Mouse (Mus musculus): ENCODE results near the gene Zfp30. TPM values are rescaled to one million over a fixed set of nuclear protein-coding genes. Genes with fewer than 3 reads are reported as not detected.

Gene Zfp30
- polyA plus RNA-seq, 1 experiment from 2014 or later, result 12.0 TPM

DNA sequence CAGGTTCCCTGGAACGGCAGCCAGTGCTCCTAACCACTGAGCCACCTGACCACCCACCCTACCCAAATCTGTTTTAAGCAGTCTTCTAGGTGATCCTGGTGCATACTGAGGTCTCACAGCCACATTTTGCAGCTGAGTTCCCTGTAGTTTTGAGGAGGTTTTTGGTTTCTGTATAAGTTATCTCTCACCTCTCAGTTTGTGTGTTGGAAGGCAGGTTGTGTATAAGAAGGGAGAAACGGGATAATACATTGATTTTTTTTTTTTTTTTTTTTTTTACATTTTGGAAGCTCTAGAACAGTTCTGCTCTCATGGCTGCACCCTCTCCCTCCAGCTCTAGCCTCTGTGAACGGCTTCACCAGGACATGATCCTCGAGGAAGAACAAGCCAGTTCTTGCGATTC, 2.1 kb downstream of the Zfp30 start:
- Histone ChIP-seq H3K4me1 (replicated peaks) (peaks cover 31% of the 10 kb centered on the region), H3K27me3 (no peaks in the 10 kb centered on the region), H3K27ac (replicated peaks) (no peak overlapping the region), H3K4me2 (peak overlapping the region; percentile 85), H3K4me3 (peak overlapping the region; percentile 84), H3K9me3 (no peaks in the 10 kb centered on the region), H3K36me3 (peaks cover 32% of the 10 kb centered on the region), H3K9ac (peak overlapping the region; percentile 91)
- no peak for ATAC-seq (ENCODE audit: low FRiP score, low read depth)
- WGBS, result 72% methylated on average over 5 of the region's 5 CpGs

DNA sequence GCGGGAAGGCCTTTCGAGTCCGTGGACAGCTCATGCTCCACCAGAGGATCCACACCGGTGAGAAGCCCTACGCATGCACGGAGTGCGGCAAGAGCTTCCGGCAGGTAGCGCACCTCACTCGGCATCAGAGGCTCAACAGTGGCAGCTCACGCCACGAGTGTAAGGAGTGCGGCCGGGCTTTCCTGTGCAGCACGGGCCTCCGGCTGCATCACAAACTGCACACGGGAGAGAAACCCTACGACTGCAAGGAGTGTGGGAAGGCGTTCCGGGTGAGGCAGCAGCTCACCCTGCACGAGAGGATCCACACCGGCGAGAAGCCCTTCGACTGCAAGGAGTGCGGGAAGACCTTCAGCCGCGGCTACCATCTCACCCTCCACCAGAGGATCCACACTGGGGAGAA, 9.1 kb downstream of the Zfp30 start:
- WGBS, result 39% methylated on average over 27 of the region's 27 CpGs
- no peak for ATAC-seq (ENCODE audit: low FRiP score, low read depth)
- Histone ChIP-seq H3K4me1 (replicated peaks) (no peaks in the 10 kb centered on the region), H3K27ac (replicated peaks) (no peak overlapping the region), H3K4me3 (no peak overlapping the region), H3K9me3 (no peaks in the 10 kb centered on the region; the same call in 1 of the 2 replicates), H3K9ac (no peak overlapping the region), H3K4me2 (no peak overlapping the region), H3K36me3 (peaks cover 66% of the 10 kb centered on the region), H3K27me3 (no peaks in the 10 kb centered on the region)

DNA sequence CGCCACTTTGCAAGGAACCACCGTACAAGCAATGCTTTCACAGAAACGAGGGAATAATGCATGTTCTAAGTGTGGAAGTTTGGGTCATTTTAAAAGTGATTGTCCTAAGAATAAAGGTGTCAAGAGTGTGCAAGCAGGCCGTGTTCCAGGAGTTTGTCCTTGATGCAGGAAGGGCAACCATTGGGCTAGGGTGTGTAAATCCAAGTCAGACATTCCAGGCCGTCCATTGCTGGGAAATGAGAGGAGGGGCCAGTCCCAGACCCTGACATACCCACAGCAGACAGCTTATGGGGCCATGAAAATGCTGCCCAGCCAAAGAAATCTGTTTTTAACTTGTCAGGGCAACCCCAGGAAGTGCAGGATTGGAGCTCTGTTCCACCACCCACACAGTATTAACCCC, 23.2 kb downstream of the Zfp30 start:
- Histone ChIP-seq H3K9me3 (0 out of 2 replicates have a peak, but pooled peaks cover 5% of the 10 kb centered on the region), H3K9ac (no peak overlapping the region), H3K27me3 (no peaks in the 10 kb centered on the region), H3K36me3 (peaks cover 3% of the 10 kb centered on the region; the same call in 1 of the 2 replicates), H3K4me3 (no peak overlapping the region), H3K4me2 (no peak overlapping the region), H3K4me1 (replicated peaks) (no peaks in the 10 kb centered on the region), H3K27ac (replicated peaks) (no peak overlapping the region)
- WGBS, result 91% methylated on average over 5 of the region's 5 CpGs
- ATAC-seq (ENCODE audit: low FRiP score, low read depth), result no peak

DNA sequence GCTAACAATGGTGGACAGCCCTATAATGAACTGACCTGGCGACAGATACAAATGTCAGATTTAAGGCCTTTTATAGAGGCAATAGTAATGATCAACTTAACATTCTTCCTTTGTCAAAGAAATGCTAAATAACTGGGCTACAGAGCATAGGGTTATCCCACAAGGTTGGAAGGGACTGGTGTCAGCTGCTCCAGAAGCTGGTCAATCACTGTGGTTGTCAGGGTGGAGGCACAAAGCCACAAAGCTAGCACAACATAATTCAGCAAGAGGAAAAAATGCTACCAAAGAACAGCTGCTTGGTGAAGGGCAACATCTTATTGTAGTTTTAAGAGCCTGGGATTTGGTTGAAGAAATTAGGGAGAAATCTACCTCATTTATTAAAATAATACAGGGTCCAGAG, 28.4 kb downstream of the Zfp30 start:
- Histone ChIP-seq H3K27me3 (no peaks in the 10 kb centered on the region), H3K4me2 (no peak overlapping the region), H3K9ac (no peak overlapping the region), H3K9me3 (0 out of 2 replicates have a peak, but pooled peaks cover 5% of the 10 kb centered on the region), H3K27ac (replicated peaks) (no peak overlapping the region), H3K36me3 (peaks cover 3% of the 10 kb centered on the region; the same call in 1 of the 2 replicates), H3K4me1 (replicated peaks) (peaks cover 19% of the 10 kb centered on the region), H3K4me3 (no peak overlapping the region)
- 91% methylated on average over 1 of the region's 1 CpGs for WGBS
- ATAC-seq (ENCODE audit: low FRiP score, low read depth), result no peak

DNA sequence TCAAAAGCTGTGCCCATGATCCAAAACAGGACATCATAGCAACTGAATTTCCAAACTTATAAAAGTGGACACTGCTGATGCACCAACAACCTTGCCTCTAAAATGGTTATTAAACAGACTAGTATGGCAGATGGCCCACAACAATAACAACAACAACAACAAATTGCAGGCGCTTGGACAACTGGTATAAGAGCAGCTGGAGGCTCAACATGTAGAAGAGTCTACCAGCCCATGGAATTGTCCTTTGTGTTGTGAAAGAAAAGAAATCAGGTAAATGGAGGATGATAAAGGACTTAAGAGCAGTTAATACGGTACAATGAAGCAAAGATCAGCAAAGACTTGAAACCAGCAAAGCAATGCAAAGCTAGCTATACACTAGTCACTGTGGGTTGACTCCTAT, 30.6 kb downstream of the Zfp30 start:
- H3K9me3 ChIP-seq, result 0 out of 2 replicates have a peak, but pooled peaks cover 5% of the 10 kb centered on the region
- peak overlapping the region; percentile 75 for H3K4me2 ChIP-seq
- H3K36me3 ChIP-seq, result peaks cover 3% of the 10 kb centered on the region; the same call in 1 of the 2 replicates
- ATAC-seq (ENCODE audit: low FRiP score, low read depth), result no peak
- H3K27ac ChIP-seq (replicated peaks), result no peak overlapping the region
- peaks cover 38% of the 10 kb centered on the region for H3K4me1 ChIP-seq (replicated peaks)
- WGBS, result 96% methylated on average over 2 of the region's 2 CpGs
- H3K27me3 ChIP-seq, result no peaks in the 10 kb centered on the region
- no peak overlapping the region for H3K9ac ChIP-seq
- peak overlapping the region; percentile 67; the same call in 1 of the 2 replicates for H3K4me3 ChIP-seq

DNA sequence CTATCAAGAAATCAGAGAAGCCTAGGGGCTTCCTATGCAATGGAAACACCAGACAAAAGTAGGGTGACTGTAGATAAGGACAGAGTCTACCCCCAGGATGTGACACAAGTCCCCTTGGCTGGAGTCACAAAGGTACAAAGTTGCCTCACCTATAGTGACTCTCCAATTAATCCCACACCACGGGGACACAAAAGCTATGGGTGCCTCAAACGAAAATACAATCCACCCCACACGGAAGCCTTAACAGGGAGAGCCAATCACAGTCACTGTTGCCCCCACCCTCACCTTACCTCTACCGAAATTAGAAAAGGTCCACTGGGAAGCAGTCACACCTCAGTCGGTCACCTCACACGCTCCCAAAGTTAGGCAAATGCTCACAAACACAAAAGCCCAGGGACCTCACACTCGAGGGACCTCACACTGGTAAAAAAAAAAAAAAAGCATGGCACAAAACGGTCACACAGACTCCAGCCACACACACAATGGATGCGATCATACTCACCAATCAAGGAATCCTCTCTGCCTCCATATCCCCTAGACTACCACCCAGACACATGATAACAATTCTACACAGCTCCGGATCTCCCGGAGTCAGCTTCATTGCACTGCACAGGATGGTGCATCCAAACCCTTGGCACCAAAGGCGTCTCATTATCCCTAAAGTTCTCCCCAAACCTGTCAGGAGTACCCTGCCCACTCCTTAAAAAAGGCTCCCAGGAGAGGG, 31.4 kb downstream of the Zfp30 start:
- Histone ChIP-seq H3K4me3 (peak overlapping the region; percentile 67), H3K27me3 (no peaks in the 10 kb centered on the region), H3K36me3 (peaks cover 3% of the 10 kb centered on the region; the same call in 1 of the 2 replicates), H3K9ac (peak overlapping the region; percentile 74), H3K4me1 (replicated peaks) (peaks cover 43% of the 10 kb centered on the region), H3K9me3 (0 out of 2 replicates have a peak, but pooled peaks cover 5% of the 10 kb centered on the region), H3K4me2 (peak overlapping the region; percentile 75), H3K27ac (replicated peaks) (peak overlapping the region; percentile 91)
- ATAC-seq (ENCODE audit: low FRiP score, low read depth), result peak; percentile 57
- WGBS, result 1% methylated on average over 12 of the region's 12 CpGs

DNA sequence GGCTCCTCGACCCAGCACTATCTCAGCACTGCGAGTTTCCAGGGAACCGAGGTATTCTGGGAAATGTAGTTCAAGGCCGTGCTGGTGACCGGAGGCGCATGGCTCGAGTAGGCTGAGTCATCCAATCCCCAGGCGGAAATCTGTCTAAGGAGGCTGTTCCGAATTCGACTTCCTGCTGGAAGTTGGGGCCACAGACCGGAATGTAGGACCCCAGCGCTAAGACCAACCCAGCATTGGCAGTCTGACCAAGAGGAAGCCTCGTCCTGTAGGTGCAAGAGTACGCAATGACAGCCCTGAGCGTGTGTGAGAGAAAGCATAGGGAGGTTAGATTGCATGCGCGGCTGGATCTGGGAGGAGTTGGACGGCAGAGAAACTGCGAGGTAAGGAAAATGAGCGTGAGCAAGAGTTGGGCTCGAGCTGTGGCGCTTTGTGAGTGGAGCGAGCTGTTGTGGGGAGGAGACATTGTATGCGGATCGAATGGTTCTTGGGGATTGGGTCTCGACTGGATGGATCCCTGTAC, 32.2 kb downstream of the Zfp30 start, which contains the start of gene Zfp790:
Gene Zfp790, plus strand, starts transcription at position 205 of the 520 bp plus-strand sequence.
- ATAC-seq (ENCODE audit: low FRiP score, low read depth), result peak; percentile 96
- H3K9me3 ChIP-seq, result no peaks in the 10 kb centered on the region
- H3K4me2 ChIP-seq, result peak within 1 kb of the TSS; percentile 75
- peak within 1 kb of the TSS; percentile 91 for H3K27ac ChIP-seq (replicated peaks)
- H3K4me3 ChIP-seq, result peak within 1 kb of the TSS; percentile 67
- under 1% methylated on average over 26 of the region's 26 CpGs for WGBS
- peaks cover 43% of the 10 kb centered on the region for H3K4me1 ChIP-seq (replicated peaks)
- no peaks in the 10 kb centered on the region for H3K27me3 ChIP-seq
- peak within 1 kb of the TSS; percentile 74 for H3K9ac ChIP-seq
- peaks cover 3% of the 10 kb centered on the region; the same call in 1 of the 2 replicates for H3K36me3 ChIP-seq

DNA sequence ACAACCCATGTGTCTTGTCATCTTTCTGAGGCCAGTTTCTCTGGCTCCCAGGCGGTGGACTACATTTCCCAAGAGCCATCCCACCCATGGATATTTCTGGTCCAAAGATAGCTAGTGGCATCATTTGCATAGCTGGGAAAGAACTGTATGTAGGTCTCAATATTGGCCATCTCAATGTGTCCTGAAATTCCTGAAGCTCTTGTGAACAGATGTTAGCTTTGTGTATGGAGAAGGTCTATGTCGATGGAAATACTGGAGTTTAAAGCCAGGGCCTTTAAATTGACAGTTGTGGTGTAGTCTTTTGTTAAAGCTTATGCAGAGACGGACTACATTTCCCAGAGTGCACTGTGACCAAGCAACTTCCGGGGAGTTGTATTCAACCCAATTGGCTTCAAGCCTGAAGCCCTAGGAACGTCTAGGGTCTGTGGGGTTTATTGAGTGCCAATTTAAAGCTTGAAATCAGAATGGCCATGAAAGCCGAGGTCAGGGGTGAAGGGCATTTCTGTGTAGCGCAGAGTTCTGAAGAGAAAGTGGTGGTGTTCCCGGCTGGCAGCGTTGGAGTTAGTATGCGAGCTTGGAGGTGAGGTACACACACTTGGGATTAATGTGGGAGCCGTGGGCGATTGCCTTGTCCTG, 34.9 kb downstream of the Zfp30 start:
- Histone ChIP-seq H3K27me3 (no peaks in the 10 kb centered on the region), H3K27ac (replicated peaks) (peak overlapping the region; percentile 82), H3K36me3 (peaks cover 5% of the 10 kb centered on the region; the same call in 1 of the 2 replicates), H3K9me3 (no peaks in the 10 kb centered on the region), H3K4me2 (peak overlapping the region; percentile 67), H3K9ac (peak overlapping the region; percentile 63), H3K4me3 (peak overlapping the region; percentile 58), H3K4me1 (replicated peaks) (peaks cover 43% of the 10 kb centered on the region)
- 1% methylated on average over 12 of the region's 12 CpGs for WGBS
- peak; percentile 70 for ATAC-seq (ENCODE audit: low FRiP score, low read depth)

DNA sequence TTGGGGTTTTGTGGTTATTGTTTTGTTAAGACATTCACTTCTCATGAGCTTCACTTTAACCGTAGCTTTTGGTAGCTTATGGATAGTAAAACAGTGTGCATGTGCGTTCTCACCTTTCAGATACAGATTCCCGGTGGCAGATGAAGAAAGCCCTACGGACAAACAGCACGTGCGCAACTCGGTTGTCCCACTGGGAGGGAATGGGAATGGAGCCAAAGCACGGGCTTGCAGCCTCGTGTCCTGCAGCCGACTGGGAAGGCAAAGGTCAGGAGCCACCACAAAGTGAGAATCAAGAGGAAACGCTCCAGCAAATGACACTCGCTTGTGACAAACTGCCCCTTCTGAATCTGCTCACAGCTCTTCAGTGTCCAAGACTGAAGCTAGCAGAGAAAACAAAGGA, 44.2 kb downstream of the Zfp30 start:
- Histone ChIP-seq H3K27me3 (no peaks in the 10 kb centered on the region), H3K4me1 (replicated peaks) (no peaks in the 10 kb centered on the region), H3K36me3 (peaks cover 85% of the 10 kb centered on the region), H3K4me3 (no peak overlapping the region), H3K9ac (no peak overlapping the region), H3K9me3 (no peaks in the 10 kb centered on the region), H3K4me2 (no peak overlapping the region), H3K27ac (replicated peaks) (no peak overlapping the region)
- WGBS, result 90% methylated on average over 12 of the region's 12 CpGs
- ATAC-seq (ENCODE audit: low FRiP score, low read depth), result no peak

DNA sequence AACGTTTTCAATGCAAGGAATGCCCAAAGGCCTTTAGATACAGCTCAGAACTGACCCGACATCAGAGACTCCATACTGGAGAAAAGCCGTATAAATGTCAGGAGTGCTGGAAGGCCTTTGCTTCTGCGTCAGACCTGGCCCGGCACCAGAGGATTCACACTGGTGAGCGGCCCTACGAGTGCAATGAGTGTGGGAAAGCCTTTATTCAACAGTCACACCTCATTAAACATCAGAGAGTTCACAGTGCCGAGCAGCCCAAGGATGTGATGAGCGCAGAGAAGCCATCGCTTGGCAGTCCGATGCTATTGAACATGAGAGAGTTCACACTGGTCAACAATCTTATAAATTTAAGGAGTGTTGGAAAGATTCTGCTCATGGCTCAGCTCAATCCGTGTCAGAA, 46.0 kb downstream of the Zfp30 start:
- WGBS, result 71% methylated on average over 12 of the region's 12 CpGs
- H3K9ac ChIP-seq, result no peak overlapping the region
- H3K27me3 ChIP-seq, result no peaks in the 10 kb centered on the region
- no peak overlapping the region for H3K27ac ChIP-seq (replicated peaks)
- no peak overlapping the region for H3K4me3 ChIP-seq
- ATAC-seq (ENCODE audit: low FRiP score, low read depth), result no peak
- H3K9me3 ChIP-seq, result no peaks in the 10 kb centered on the region
- no peaks in the 10 kb centered on the region for H3K4me1 ChIP-seq (replicated peaks)
- H3K4me2 ChIP-seq, result no peak overlapping the region
- peaks cover 86% of the 10 kb centered on the region for H3K36me3 ChIP-seq

DNA sequence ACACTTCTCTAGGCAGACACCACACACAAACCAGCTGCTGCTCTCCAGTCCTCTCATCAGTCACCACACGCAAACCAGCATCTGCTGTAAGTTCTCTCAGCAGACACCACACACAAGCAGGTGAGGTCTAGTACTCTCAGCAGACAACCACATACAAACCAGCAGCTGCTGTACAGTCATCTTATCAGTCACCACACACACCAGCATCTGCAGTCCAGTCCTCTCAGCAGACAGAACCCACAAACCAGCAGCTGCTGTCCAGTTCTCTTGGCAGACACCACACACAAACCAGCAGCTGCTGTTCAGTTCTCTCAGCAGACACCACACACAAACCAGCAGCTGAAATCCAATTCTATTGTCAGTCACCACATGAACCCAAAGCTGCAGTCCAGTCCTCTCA, 53.0 kb downstream of the Zfp30 start:
- no peak for ATAC-seq (ENCODE audit: low FRiP score, low read depth)
- WGBS, result 97% methylated on average over 1 of the region's 1 CpGs
- no peaks in the 10 kb centered on the region for H3K27me3 ChIP-seq
- H3K4me2 ChIP-seq, result no peak overlapping the region
- peaks cover 35% of the 10 kb centered on the region for H3K36me3 ChIP-seq
- H3K4me1 ChIP-seq (replicated peaks), result no peaks in the 10 kb centered on the region
- no peak overlapping the region for H3K9ac ChIP-seq
- no peaks in the 10 kb centered on the region for H3K9me3 ChIP-seq
- H3K27ac ChIP-seq (replicated peaks), result no peak overlapping the region
- no peak overlapping the region for H3K4me3 ChIP-seq

DNA sequence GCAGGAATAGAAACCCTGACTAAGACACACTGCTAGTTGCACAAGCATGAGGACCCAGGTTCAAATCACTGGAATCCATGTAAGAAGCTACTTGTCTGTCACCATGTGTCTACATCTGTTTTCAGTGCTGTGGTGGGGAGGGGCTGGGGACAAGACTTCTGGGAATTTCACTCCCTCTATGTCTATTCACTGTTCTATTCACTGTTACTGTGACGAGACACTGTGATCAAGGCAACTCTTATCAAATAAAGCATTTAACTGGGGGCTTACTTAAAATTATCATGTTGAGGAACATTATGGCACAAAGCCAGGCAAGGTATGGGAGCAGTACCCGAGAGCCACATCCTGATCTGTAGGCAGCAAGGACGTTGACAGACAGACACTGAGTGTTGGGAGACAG, 55.5 kb downstream of the Zfp30 start:
- no peak for ATAC-seq (ENCODE audit: low FRiP score, low read depth)
- 85% methylated on average over 3 of the region's 3 CpGs for WGBS
- Histone ChIP-seq H3K9ac (no peak overlapping the region), H3K27me3 (no peaks in the 10 kb centered on the region), H3K9me3 (no peaks in the 10 kb centered on the region), H3K27ac (replicated peaks) (no peak overlapping the region), H3K36me3 (peaks cover 28% of the 10 kb centered on the region), H3K4me1 (replicated peaks) (no peaks in the 10 kb centered on the region), H3K4me3 (no peak overlapping the region), H3K4me2 (no peak overlapping the region)

Data from hindbrain, embryonic 15.5 days (tissue).